Mouse (Mus musculus) small intestine, adult 2 months (tissue): ENCODE results near the gene Sema4b.

Experiments
- CTCF ChIP-seq: fragments of 200-500 bp; IDR thresholded peaks from 2 replicates; pipeline ENCODE4 v1.5.1; 2012; ENCODE audit warnings: low read depth, mild to moderate bottlenecking, control low read depth, inconsistent platforms, low read length, moderate library complexity, mixed read lengths; ENCODE audit not compliant: insufficient replicate concordance, insufficient read length; ENCODE audit errors: extremely low read depth
- POLR2A ChIP-seq: fragments of 200-500 bp; IDR thresholded peaks from 2 replicates; pipeline ENCODE4 v1.6.1; 2012; ENCODE audit warnings: low read depth, mild to moderate bottlenecking, control low read depth, inconsistent platforms, low read length, moderate library complexity

- TF ChIP-seq CTCF (no peak), POLR2A (no peak)
Measured at GRCm38 (mm10) chr7:80202961-80203360, 16.3 kb downstream of the Sema4b start.
